Mouse (Mus musculus): ENCODE measurements around the gene Lgals9.

Gene Lgals9

DNA sequence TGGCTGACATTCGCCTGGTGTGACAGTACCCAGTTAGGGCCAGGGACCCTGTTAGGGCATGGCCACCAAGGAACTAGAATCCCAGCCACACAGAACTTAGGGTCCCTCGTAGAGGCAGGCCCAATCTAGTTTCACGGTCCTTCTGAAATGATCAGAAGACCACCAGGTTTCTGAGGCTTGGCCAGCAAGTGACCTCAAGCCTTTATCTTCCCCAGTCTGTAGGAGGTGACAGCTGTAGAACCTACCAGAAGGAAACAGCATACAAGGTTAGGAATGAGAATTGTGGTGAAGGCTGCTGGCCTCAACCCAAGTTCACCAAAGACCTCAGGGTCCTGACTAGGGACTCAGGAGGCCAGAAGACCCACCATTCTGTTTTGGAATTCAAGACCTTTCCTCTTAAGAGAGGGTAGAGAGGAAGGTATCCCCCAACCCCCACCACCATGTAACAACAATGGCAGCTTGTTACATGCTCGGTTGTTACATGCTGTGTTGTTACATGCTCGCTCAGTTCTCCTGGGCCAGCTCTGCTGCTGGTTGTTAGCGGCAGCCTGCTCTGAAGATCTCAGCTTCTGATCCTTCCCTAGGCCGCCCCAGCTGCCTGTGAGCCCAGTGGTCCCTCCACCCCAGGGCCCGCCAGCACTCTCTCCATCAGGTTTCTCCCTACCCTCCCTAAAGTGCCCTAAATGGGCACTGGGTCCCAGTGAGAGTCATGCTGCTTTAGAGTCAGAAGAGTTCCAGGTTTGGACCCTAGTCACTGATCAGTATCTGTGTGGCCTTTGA lies 7.8 kb downstream of the Lgals9 start:
- DNase-seq (ENCODE audit: low spot score), result no peak

DNA sequence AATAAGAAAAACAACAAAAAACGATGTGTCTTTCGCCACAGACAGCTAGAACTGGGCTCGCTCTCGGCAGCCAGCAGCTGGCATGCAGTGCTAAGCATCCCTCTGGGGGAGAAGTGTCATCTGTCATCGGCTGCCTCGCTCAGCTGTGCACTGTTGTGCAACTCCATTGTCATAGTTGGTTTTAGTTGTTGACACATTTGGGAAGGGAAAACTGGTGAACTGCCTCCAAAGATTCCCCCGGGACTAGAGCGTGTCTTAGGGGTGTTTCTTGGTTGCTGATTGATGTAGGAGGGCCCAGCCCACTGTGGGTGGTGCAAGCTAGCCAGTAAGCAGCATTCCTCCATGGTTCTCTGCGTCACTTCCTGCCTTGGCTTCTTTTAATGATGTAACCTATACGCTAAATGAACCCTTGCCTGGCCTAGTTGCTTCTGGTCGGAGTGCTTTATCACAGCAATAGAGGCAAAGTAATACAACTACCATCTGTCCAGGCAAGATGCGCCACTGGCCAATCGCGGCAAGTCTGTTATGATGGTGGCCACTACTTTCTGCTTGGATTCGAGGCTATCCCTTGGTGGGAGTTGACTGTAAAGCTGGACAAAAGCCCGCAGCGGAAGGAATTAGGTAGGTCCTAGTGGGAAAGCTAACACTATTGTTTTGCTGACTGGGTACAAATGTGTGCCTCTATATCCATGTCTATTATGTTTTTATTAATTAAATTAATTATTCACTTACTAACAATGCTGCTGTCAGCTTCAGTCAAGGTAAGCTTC lies 11.2 kb downstream of the Lgals9 start:
- DNase-seq (ENCODE audit: low spot score), result no peak

DNA sequence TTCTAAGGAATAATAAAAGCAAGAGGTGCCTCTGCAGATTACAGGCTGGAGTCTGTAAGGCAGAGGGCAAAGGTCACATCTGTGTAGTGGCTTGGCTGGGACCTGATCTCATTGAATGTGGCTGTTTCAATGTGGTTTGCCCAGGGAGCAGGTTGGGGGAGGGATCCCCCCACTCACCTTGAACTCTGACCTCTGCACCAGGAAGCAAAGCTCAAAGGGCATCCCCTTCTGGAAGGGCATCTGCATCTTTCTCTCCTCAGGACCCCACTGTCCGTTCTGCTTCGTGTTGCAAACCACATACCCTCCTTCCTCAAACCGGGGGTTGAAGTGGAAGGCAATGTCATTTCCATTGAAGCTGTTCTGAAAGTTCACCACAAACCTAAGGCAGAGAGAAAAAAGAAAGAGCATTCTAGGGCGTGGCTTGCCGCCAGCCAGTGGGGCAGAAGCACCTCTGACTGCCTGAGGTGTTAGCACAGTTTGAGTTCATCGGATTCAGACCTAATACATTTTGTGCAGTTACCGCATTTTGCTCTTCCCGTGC lies 11.9 kb downstream of the Lgals9 start:
- no peak for DNase-seq (ENCODE audit: low spot score)

DNA sequence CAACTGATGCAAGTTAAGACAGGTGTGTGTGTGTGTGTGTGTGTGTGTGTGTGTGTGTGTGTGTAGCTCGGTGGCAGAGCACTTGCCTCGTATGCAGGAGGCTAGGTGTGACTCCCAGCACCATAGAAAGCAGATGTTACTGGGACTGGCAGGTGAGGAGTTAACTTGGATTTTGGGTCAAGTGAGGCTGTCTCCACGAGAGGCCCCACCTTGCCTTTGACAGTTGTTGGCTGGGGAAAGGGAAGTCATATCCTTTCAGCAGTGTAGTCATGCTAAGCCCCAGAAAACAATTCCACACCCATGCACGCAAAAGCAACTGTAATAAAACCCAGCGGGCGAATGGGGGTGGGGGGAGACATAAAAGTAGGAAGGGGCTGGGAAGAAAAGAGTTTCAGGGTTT lies 12.4 kb downstream of the Lgals9 start:
- DNase-seq (ENCODE audit: low spot score), result no peak

DNA sequence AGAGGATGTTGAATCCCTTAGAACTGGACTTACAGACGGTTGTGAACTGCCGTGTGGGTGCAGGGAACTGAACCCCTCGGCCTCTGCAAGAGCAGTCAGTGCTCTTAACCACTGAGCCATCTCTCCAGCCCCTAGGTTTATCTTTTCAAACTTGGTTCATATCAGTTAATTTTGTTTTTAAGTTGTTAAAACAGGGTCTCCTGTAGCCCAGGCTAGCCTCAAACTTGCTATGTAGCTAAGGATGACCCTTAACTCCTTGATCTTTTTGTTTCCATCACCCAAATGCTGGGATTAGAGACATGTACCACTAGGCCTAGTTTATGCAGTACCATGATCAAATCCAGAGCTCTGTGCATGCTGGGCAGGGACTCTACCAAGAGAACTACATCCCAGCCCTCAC lies 13.0 kb downstream of the Lgals9 start:
- no peak for DNase-seq (ENCODE audit: low spot score)

DNA sequence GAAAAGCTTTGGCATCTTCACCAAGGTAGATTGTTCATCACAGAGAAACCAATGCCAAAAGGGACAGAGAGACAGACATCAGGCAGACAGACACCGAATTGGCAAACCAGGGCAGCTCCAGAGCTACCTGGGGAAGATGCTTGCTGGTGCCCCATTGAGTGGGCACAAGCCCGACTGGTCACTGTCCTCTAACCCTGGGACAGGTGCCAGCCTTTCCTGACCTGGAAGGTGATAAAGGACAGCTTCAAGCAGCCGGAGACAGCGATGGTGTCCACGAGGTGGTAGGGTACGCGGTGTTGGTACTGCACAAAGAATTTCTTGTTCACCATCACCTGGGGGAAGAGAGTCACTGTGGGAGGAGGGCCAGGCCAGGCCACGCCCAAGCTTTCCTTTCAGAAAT lies 13.7 kb downstream of the Lgals9 start:
- no peak for DNase-seq (ENCODE audit: low spot score)

DNA sequence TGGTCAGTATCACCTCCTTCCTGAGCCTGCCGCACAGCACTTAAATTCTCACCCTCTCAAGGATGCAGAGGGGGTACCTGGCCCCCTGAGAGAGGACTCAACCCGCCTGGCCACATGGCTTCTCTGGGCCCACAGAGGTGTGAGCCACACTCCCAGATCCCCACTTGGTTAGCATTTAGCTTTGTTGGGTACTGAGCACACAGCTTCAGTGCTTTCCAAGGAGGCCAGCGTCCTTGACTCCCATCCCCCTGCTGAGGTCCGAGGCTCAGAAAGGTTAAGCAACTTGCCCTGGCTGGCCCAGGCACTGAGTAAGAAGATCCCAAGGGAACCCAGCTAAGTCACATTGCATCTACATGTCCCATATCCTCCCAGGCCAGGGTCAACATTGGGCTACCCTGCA lies 16.6 kb downstream of the Lgals9 start:
- DNase-seq (ENCODE audit: low spot score), result no peak

DNA sequence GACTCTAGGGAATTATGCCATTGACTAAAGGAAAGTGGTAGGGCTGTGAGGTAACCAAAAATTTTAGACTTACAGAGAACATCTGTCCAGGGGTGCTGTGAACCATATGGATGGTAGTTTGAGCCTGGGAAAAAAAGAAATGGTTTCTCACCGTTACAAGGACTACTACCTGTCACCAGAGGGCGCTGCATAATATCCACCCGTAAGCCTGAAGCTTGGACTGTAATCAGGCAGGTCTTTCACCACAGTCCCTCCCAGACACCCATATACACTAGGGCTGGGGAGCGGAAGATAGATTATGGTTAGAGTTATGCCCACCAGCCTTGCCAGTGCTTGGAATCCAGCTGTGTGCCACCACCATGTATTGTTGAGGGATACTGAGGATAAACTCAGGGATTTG lies 17.4 kb downstream of the Lgals9 start:
- no peak for DNase-seq (ENCODE audit: low spot score)

DNA sequence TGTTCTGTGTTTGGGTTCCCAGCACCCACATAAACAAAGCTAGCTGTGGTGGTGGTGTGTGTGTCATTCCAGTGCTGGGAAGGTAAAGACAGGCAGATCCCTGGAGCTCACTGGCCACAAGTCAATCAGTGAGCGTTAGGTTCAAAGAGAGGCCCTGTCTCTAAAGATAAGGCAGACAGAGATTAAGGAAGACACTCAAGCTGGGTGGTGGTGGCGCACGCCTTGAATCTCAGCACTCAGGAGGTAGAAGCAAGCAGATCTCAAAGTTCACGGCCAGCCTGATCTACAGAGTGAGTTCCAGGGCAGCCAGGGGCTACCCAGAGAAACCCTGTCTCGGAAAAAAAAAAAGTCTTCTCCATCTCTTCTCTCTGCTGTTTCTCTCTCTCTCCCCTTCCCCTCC lies 23.5 kb downstream of the Lgals9 start:
- no peak for DNase-seq (ENCODE audit: low spot score)

DNA sequence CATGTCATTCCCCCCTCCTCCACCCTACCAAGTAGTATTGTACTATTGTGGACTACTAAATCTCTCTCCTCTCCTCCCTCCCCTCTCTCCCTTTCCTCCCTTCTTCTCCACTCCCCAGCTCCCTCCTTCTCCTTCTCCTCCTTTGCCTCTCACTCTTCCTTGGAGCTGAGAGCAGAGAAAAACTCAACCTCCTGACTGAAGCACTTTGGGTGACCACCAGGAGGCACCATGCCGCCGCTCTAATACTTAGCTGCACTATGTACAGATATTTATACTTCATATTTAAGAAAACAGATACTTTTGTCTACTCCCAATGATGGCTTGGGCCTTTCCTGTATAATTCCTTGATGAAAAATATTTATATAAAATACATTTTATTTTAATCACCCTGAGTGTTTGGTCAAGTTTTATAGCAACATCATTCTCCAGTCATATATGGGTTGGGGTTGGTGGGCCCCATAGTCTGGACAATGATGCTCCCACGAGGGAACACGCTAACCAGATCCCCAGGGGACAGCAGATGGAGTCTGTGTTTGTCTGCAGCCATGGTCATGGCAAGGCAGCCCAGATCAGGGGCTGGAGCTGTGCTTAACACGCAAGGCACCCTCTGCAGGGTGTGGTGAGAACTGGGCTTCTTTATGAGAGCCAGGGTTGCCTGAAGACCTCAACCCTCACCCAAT lies 24.8 kb downstream of the Lgals9 start:
- DNase-seq (ENCODE audit: low spot score), result no peak

DNA sequence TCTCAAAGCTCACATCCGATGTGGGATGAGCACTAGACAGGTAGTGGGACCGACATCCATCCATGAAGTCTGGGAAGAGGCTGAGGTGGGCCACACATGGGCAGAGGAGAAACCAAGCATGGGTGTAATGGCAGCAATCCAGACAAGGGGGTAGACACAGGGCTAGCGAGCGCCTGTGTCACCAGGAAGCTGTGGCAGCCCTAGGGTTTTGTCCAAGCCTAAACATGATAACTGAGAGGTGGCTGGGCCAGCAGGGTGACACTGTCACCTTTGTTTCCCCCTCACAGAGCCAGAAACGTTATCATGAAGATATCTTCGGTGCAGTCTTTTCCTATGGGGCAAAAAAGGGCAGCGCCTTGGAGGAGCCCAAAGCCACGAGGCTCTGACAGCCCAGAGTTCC lies 25.4 kb downstream of the Lgals9 start:
- no peak for DNase-seq (ENCODE audit: low spot score)

DNA sequence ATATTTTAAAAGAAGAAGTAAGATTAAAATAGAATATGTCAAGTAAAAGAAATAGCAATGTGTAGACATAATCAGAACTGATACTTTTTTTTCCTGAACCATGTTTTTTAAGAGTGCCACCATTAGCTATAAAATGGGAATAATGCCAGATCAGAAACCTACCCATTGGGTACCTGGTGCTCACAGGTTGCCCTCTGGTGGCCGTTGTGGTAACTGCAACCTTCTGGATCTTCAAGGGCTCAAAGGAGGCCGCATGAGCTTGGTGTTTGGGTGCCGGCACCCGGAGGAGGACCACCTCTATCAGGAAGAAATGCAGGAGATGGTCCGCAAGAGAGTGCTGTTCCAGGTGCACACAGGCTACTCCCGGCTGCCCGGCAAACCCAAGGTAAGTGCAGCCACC lies 28.5 kb downstream of the Lgals9 start:
- peak; percentile 68 for DNase-seq (ENCODE audit: low spot score)

DNA sequence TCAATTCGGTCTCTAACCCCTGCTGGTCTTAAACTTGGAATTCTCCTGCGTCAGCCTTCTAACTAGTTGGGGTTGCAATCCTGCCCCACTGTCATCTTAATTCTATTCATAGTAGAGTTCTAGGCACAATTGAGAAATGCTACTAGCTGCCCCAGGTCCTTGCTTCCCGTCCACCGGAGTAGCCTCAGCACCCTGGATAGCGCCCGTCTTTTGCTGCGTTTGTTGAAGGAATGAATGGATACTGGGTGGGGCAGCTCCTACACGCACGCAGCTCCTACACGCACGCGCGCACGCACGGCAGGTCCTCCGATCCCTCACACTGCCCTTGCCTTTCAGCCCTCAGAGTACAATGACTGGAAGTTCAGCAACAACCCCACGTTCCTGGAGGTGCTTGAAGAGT lies 32.3 kb downstream of the Lgals9 start:
- DNase-seq (ENCODE audit: low spot score), result no peak

DNA sequence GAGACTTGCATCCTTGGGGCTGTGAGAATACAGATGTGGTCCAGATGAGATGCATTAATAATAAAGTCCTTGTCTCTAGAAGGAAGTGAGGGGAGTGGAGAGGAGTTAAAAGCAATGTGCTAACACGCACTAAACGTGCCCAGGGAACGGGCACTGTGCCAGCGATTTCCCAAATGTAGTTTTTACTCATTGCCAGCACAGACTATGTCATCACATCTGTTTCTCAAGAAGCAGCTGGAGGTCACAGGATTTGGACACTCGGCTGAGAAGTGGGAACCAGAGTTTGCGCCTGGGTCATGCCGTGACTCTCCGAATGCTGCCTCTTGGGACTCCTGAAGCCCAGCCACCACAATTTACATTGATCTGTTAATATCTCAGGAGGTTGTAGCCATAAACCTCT lies 34.4 kb downstream of the Lgals9 start:
- no peak for DNase-seq (ENCODE audit: low spot score)

DNA sequence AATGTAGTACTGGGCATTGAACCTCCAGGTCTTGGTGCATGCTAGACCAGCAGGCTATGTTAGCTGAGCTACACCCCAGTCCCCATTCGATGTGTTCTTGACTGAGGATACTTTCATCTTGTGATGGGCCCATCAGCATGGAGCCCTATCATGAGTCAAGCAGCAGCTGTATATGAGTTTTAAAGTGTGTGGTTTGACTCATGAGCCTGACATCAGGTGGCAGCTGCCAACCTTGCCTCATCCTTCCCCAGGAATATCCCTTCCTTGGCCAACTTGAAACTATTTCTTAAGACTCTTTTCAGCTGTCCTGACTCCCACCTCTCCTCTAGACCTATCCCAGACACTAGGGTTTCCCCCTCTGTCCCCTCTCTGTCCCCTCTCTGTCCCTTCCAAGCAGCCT lies 41.7 kb downstream of the Lgals9 start:
- no peak for DNase-seq (ENCODE audit: low spot score)

DNA sequence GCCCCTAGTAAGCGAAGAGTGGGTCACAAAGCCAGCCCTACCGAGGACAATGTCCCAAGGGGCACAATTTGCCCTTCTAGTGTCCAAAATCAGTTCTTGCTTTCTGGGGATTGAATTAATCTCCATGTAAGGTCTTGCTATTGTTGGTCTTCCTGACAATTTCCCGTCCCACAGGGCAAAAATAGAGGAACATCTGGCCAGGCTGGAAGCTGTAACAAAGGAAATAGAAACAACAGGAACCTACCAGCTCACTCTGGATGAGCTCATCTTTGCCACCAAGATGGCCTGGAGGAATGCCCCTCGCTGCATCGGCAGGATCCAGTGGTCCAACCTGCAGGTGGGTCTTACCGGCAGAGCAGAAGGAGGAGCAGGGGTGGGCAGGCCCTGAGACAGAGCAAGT lies 49.6 kb downstream of the Lgals9 start:
- DNase-seq (ENCODE audit: low spot score), result no peak

DNA sequence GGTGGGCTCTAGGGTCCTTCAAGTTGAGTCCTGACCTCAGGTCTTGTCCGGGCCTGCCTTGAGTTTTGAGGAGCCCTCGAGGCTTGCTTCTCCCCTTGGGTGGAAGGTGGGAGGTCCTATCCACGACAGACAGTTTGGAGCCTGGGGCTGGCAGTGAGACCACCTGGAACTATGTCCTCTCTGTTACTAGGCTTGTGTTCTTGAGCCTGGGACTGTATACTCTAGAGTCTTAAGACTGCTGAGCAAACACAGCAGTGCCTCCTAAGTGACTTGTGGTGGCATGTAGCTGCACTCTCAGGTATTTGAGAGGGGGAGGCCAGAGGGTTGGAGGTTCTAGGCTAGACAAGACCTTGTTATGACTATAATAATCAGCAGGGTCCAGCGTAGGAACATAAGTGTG lies 50.0 kb downstream of the Lgals9 start:
- no peak for DNase-seq (ENCODE audit: low spot score)

DNA sequence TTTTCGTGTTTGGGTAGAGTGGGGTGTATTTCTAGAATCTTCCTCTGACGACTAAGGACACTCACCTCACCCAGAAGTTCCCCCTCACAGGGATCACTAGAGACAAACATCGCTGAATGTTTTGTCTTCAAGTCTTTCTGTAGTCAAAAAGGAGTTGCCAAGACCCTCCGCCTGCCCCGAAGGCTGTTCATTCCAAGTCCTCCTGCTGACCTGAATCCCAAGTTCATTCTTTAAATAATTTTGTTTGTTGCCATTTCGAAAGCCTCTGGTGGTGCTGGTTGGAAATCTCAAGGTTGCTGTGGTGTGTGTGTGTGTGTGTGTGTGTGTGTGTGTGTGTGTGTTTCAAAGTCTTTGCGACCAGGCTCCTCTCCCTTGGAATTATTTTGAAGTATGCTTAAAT lies 50.4 kb downstream of the Lgals9 start:
- DNase-seq (ENCODE audit: low spot score), result no peak

DNA sequence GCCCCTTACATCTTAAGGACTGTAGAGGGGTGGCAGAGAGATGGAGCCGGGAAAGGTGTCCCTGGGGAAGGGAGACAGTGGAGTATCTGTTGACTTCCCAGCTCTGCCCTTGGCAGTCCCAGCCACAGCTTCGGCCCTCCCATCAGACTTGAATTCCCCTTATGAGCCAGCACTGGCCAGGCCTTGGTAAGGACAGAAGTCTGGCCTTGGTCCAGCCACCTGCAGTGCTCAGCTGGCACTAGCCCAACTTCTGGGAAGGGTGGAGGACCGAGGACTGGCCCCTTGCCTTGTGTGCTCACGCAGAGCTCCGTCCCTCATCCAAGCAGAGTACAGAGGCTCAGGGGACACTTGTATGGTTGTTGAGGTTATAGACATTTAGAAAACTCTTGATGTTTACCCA lies 55.4 kb downstream of the Lgals9 start:
- no peak for DNase-seq (ENCODE audit: low spot score)

DNA sequence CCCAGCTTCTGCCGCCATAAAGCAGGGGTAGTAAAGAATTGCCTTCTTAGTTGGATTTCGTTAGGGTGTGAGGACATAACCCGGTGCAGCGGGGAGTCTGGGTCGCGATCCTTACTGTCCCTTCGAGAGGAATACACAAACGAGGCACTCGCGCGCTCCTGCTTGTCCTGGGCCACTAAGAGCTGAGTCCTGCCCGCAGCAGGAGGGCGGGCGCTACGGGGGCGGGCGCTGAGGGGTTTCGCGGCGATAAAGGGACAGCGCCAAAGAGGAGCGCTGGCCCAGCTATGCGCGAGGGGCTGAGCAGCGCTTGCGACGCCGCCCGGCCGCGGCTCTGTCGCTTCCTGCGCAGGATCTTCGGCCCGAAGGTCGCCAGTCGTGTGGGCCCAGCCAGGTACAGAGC lies 59.8 kb downstream of the Lgals9 start:
- no peak for DNase-seq (ENCODE audit: low spot score)

DNA sequence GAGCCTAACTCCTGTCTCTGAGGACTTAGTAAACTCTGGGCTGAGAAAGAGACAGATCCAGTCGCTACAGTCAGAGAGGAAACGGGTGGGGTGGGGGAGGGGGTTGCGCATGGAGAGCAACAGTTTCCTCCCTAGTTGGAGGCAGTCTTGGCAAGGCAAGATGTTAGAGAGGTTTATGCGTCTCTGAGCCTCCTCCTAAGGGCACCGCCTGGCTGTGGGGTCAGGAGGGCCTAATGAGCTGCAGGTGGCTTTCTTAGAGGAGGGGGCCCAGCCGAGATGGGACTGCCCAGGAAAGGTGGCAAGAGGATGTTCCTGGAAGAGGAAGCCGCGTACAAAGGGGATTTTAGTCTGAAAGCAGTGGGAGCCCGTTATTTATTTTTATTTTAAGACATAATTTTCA lies 60.6 kb downstream of the Lgals9 start:
- no peak for DNase-seq (ENCODE audit: low spot score)

DNA sequence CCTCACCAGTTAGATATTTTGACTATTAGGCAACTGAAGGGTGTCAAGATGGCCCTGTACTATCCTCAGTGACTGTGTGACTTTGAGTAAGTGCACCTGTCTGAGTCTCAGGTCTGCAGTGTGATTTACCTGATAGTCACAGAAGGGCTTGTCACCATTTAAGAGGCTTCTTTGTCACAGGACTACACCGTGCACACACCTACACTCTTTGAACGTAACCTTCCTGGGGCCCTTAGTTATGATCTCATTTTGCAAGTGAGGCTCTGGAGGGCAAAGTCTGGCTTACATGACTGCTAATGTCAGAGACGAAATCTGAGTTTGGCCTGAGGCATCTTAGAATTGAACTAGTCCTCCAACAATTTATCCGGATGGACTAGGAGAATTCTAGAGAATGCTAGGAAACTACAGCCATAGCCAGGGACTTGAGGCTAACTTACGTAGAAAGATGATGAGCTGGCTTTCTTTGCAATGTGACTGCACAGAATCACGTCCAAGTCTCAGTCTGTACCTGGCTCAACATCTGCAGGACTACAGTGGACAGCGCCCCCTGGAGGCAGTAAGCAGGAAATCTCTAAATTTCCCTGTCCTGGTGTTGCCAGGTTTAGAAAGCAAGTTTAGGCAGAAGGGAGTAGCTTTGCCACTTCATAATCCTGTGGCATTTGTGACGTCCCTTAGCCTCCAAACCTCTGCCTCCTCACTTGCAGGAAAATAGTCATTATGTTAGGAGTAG lies 61.9 kb downstream of the Lgals9 start:
- DNase-seq (ENCODE audit: low spot score), result peak; percentile 18
